Mouse (Mus musculus): ENCODE data around the gene Prr5l.

The Prr5l gene

DNA sequence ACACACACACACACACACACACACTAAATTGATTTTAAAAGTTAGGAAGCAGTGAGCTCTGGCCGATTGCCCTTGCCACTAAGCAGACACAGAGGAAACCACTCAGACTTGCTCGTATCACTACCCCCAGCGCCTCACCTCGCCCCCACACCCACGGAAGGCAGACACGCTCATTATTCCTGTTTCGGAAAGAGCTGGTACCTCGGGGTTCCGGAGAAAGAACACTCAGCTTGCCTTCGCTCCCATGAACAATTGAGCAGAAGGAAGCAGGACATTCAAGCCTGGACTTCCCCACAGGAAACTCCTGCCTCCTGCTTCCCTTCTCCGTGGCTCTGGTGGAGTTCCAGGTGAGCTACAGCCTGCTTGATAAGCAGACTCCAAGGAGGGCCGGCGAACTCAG, 60.0 kb downstream of the Prr5l start:
- no peak for DNase-seq (ENCODE audit: low spot score)

DNA sequence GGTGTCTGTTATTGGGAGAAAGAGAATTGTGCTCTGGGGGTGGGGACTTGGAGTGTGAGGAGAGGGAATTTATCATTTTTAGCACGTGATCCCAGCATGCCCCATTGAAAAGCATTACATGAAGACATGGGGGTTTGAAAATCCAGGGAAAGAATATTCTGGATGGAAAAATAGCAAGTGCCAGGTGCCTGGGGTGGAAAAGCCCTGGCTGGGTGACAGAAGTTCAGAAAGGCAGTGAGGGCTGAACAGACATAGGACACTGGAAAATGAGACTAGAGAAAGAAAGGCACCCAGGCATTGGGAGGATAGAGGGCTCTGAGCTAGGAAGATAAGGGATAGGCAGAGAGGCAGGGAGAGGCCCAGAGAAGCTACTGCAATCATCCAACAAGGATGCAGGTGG, 62.0 kb downstream of the Prr5l start:
- DNase-seq (ENCODE audit: low spot score), result no peak

DNA sequence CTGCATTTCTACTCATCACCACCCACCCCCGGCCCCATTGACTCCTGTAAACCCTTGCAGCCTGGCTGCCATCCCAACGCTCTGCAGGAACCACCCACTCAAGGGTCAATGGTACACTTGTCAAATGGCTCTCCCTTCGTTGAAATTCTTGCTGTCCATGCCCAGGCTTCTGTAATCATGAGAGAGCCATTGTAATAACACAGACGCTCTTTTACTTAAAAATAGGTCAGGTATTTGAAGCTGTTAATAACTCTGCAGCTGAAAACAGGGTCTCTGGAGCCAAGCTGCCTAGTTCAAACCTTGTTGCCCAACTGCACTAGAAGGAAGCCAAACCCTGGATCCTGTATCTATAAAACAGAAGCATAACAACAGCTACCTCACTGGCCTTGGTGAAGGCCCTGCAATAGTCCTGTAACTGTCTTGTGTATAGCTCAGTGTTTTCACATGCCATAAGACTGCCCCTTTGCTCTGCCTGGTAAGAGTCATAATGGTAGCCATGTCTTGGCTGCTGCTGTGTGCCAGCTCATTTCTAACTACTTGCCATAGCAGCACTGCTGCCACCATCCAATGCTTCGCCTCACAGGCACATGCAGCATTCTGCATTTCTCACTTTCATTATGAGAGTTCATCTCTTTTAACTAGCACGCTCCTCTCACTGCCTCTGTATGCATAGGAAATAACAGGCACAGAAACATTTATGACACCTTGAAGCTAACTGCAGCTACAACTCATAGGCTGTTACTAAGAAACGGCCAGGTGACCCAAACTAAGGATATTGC, 63.7 kb downstream of the Prr5l start:
- DNase-seq (ENCODE audit: low spot score), result no peak

DNA sequence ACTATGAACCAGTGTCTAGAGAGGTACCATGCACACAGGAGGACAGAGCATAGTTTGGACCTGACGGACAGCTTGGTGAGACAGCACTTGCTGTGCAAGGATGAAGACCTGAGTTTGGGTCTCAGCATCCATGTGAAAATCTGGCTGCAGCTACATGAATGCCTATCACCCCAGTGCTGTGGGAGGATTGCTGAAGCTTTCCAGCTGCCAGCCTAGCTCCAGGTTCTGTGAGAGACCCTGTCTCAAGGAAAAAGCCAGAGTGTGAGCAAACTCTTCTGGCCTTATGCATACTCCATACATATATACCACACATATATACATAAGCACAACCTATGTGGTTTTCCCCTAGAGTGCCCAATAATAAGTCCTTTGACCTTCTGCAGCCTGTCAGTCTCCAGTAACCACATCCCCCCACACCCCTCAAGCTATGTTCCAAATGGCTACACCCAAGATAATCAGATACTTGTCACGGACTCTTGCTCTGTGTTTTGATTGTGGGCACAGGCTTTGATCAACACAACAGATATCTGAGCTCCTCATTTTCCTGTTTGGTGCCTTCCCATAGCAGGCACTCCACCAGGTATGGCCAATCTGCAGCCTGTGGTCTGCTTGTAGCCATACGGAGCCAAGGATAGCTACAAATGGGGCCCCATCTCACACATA, 66.0 kb downstream of the Prr5l start:
- DNase-seq (ENCODE audit: low spot score), result no peak

DNA sequence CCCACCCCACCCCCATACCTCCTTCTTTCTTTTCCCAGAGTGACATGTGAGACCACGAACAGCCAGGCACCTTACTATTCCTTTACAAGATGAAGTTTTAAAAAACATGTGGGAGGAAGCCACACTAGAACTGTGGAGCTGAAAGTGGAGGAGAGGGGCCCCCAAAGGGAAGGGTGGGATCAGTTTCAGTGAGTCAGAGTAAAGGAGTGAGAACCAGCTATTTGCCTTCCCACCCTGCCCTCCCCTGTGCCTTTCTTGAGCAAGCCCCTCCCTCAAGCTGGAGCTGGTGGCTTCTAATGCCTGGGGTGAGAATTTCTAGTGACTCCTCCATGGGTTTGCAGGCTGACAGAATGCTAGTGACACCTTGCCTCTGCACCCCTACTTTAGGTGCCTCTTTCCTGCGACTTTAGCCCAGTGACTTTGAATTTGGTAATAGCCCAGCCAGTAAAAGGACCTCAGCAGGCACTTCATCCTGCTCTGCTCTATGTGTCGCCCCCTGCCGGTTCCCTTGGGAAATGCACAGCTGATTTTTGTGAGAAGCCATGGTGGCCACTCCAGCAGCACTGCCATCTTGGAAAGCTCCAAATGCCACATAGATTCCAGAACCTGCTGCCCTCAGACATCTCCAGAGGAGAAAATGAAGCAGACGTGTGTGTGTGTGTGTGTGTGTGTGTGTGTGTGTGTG, 67.4 kb downstream of the Prr5l start:
- peak; percentile 13 for DNase-seq (ENCODE audit: low spot score)

DNA sequence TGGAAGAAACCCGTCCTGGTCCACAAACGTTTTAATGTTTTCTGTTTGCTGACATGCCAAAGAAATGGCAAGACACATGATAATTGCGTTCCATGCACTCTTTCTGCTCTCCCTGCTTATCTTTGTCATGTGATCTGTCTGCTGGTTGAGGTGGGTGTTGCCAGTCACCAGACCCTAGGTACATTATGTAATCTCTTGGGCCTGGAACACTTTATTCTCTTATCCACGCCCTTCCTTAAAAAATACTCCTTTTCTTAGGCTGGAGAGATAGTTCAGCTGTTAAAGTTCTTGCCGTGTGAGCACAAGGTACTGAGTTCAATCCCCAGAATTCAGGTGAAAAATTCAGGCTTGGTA, 68.6 kb downstream of the Prr5l start:
- DNase-seq (ENCODE audit: low spot score), result no peak

DNA sequence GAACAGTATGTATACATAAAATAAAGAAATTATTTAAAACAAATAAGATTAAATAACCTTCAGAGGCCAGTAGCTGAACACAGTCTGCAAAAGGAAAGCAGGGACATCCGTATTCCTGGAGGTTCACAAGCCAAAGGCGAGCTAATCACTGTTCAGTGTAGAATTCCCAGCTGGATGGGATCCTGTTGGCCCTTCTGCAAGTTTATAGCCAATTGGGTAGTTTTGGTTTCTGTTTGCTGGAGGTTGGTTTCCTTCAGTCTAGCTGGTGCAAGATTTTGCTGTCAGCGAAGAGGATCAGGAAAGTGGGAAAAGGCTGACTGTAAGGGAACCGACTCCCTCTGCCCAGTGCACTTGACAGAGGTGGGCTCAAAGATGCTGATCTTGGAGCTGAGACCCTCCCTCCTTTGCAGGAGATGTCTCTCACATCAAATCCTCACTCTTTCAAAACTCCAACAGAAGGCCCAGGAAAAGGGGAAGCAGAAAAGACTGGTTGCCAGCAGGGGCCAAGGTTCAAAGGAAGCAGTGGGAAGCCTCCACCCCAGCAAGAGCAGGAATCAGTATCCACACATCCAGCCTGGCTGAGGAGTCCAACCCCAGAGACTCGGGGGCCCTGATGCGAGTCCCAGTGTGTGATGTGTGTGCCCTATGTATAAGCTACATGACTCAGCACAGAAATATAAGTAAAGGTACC, 69.1 kb downstream of the Prr5l start:
- DNase-seq (ENCODE audit: low spot score), result no peak

DNA sequence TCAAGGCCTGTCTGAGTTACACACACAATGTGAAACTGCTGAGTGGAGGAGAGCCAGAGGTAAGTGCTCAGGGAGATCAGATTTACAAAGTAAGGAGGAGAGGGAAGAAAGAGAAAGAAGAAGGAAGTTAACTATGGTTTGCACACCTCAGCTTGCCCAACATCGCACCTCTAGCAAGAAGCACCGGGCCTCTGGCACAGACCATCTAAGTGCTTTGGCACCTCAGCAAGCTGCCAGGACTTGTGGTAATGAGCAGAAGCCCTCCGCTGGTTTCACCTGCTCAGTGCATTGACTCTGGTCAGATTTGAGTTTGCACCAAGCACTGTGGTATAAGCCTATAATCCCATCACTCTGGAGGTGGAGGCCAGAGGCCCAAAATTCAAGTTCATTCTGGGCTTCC, 70.9 kb downstream of the Prr5l start:
- DNase-seq (ENCODE audit: low spot score), result no peak

DNA sequence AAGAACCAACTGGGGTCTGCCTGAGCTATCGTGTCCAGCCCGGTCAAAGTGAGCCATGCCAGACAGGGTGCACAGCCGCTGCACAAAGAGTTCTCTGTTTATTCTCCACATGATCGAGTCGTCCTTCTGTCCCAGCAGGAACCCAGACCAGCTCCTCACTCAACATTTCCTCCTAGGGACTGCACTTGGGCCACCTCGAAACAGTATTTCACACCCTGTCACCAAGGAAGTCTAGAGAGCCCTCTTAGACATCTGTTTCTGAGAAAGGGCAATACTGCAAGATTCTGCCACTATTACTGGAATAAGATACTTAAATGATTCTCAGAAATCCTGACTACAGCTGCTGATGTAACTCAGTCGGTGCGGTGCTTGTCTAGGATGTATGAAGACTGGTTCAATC, 72.1 kb downstream of the Prr5l start:
- no peak for DNase-seq (ENCODE audit: low spot score)

DNA sequence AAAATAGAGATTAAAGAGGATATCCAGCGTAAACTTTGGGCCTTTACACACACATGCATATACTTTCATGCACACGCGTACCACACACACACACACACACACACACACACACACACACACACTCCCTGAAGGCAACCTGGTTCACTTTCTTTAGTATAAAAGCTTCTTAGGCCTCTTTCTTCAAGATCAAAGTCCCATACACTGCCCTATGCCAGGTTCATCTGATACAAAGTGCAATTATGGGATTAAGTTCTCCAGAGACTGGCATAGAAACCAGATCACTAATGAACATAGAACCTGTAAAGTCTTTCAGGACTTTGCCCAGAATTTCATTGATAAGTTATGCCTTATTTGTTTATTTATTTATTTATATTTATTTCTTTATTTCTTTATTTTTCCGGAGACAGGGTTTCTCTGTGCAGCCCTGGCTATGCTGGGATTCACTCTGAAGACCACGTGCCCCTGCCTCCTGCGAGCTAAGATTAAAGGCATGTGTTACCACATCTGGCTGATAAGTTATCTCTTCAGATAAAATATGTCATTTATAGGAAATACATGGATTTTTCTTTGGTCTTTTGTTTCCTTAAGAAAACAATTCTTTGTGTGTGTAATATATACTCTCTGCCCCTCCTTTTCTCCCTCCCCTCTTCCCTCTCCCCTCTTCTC, 73.1 kb downstream of the Prr5l start:
- no peak for DNase-seq (ENCODE audit: low spot score)

DNA sequence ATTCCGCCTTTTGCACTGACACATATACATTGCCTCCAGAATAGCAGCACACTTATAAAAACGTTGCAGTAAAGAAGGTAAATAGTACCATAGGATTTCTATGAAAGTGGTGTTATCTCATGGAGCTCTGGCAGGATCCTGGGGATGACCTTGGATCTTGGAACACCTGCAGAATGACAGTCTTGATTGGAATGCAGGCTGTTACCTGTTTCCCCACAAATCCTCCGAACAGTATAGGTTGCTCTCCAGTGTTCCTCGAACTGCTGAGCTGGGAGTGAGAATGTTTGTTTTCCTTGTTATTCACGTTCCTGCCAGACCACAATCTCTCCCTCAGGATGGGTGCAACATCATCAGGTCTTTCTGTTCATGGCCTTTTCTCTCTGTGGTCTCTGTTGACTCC, 75.1 kb downstream of the Prr5l start:
- no peak for DNase-seq (ENCODE audit: low spot score)

DNA sequence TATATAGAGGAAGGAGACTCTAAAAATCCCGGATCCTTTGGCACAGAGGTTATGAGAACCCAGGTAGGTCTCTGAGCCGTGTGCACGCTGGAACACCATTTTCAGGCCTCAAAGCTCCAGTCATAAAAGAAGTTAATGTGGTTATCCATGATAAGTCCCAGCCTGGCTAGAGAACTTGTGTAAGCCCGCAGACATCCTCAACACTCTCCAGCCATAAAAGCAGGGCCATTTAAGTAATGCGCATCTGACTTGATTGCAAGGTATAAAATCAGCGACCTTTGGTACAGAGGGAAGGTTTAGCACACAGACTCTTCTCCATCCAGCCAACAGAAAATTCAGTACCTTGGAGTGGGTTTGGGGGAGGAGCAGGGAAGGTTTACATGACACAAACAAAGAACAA, 80.6 kb downstream of the Prr5l start:
- no peak for DNase-seq (ENCODE audit: low spot score)

DNA sequence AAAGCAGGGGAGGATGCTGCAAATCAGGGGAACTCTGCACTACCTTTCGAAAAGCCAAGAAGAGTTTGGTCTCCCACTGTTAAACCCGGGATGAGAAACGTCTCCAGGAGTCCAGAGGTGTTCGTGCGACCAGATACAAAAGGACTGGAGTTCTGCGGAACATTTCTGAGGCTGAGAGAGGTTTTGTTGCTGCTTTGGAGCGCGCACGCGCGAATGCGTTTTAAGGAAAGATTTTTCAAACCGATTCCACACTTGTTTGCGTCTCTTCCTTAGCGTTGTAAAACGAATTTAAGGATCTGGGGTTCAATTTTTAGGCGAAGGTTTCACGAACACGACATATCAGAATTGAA, 85.0 kb downstream of the Prr5l start:
- DNase-seq (ENCODE audit: low spot score), result peak; percentile 9

DNA sequence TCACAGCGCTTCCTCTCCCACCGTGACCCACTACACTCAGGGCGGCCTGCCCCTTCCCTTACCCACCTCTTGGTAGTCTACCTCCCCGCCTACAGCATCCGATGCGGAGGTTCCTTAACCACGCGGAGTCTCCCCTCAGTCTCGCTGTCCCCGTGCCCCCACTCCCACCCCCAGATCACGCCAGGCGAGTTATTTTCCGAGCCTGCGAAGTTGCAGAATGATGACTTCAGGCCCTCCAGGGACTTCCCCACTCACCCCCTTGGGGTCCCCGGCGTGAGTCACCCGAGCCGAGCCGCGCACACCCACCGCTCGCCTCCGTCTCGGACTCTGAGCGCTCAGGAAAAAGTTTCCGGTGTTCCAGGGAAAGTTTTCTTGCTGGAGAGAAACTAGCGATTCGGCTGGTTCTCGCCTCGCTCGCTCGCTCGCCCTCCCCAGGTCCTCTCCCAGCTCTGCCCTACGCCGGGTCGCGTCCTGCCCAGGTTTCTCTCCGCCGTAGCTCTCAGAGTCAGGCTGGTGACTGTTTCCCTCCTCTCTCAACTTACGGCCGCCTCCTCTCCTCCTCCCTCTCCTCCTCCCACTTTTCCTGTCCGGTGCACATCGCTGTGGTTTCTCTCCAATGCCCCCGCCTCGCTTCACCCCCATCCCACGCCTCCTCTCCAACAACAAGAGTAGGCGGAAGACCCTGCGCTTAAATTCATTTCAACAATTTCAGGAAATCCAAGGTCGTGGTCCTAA, 85.5 kb downstream of the Prr5l start:
- peak; percentile 40 for DNase-seq (ENCODE audit: low spot score)

DNA sequence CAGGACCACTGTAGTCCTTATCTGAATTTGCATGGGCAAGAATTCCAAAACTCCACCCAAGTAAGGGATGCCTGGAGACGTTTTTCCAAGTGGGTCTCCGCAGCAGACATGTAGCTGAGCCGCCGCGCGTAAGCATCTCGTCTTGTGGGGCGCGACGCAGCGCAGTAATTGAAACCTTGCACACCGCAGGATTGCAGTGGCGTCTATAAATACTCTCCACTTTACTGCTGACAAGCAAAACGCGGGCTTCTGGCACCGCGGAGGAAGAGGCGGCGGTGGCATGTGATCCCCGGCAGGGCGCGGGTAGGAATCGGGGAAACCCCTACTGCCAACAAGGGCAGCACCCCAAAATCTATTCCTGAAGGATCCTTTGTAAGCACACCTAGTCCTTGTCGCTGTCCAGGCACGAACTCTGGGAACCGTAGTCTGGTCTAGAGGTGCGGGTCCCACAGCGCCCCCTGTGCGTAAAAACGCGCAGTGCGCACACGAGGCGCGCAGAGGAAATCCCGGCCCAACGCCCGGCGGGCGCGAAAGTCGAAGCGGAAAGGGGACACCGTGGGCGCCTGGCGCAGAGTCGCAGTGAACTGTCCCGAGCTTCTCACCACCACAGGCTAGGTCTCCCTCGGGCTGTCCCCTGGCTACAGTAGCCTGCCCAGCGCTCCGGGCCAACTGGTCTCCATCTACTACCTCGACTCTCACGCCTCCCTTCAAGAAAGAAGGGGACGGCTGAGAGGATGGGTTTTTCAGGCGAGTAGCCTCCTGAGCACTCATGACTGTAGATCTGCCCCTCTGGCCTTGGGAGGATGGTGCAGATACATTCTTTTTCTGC, 86.3 kb downstream of the Prr5l start:
- peak; percentile 74 for DNase-seq (ENCODE audit: low spot score)

DNA sequence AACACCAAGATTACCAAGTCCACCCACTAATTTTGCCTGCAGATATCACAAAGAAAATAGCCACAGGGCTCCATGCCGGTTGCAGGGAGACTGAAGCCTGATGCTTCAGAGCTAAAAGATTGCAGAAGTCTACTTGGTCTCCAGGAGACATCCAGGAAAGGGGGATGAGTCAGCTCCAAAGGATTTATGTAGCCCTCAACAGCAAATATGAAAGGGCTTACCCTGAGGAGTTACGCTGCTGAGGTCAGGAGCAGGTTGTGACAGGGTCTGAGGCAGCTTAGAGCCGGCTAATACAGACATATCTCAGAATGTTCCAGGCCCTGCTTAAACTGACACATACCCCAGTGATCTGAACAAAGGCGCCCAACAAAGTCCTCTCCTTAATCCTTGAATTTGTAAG, 90.7 kb downstream of the Prr5l start:
- DNase-seq (ENCODE audit: low spot score), result no peak

DNA sequence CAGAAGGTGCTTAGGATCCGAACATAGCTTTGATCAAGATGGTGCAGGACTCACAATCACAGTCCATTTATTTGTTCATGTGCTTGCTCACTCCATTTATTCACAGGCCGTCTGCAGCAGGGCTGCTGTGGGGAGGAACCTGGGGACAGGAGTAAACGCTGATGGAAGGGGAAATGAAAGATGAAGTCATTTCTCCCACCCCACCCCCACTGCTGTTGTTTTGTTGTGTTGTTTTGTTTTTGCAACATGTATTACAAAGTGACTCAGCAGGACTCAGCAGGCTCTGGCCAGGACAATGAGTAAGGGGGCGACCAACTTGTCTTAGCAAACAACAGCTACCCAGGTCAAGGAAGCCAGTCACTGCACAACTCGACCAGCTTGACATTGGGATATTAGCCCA, 99.6 kb downstream of the Prr5l start:
- DNase-seq (ENCODE audit: low spot score), result no peak

DNA sequence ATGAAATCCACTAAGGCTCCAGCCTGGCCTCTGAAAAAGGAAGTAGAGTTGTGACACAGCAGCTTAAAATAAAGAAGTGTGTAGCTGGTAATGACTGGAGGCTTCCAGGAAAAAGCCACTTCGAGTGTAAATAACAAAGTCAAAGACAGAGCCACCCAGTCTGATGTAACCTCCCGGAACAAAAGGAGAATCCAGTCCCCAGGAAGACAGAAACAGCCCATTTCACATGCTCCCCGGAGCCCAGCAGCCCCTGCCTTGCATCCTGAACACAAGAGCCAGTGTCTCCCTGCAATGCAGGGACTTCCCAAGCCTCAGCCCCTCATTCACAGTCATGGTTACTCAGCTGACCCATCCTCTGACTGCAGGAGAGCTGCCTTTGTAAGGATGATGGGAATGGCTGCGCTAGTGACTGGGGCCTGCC, 101.5 kb downstream of the Prr5l start:
- DNase-seq (ENCODE audit: low spot score), result no peak

DNA sequence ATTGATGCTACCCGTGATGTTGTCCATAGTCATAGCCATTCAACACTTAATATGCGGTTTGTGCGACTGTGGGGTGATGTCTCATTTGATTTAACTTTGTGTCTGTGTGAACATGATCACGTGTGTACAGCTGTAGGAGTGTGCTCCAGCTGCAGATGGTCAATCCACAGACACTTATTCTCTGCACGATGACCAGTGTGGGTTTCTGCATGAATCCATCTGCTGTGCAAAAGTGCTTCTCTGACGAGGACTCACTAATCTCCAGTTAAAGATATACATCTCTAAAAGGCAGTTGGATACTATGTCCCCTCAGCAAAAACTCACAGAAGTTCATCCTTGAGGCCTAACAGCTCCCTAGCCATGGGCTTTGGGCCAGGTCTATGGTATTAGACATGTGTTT, 104.7 kb downstream of the Prr5l start:
- no peak for DNase-seq (ENCODE audit: low spot score)

DNA sequence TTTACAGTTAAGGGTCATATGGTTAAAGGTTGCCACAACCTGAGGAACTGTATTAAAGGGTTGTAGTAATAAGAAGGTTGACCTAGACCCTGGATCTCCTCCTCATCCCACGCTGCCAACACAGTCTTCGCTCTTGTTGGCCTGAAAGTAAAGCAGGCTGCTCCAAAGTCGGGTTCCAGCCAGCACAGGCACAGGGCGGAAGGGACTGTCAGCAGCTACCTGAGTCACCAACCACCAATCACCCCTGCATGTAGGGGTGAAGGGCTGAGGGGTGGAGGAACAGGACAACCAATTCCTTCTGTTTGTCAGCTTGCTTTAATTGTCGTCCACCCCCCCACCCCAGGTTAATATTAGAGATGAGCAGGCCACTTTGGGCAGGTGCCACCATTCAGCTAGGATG, 119.3 kb downstream of the Prr5l start:
- DNase-seq (ENCODE audit: low spot score), result no peak

DNA sequence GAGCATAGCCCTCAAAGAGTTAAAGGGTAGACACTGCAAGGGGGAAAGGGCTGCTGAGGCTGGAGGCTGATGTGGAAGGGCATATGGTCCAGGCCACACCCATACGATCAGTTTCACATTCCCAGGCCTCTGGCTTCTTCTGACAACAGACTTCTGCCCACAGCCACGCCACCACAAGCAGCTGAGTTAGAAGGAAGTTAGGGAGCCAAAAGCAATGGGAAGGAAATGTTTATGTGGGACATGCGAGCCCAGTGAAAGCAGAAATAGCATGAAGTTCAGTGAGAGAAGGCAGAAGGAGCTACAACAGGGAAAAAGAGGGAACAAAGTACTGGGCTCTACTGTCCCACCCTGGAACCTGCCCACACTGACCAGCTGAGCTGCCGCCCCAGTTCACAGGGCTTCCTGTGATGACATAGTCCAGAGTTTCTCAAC, 119.9 kb downstream of the Prr5l start:
- DNase-seq (ENCODE audit: low spot score), result no peak
